Mouse (Mus musculus): ENCODE data around the gene Atg14.
"Not testable (repeated sequence)": the region's sequence is repeated elsewhere in the genome, so short reads cannot be mapped to it uniquely, and the experiment has no call there.

Atg14 gene

DNA sequence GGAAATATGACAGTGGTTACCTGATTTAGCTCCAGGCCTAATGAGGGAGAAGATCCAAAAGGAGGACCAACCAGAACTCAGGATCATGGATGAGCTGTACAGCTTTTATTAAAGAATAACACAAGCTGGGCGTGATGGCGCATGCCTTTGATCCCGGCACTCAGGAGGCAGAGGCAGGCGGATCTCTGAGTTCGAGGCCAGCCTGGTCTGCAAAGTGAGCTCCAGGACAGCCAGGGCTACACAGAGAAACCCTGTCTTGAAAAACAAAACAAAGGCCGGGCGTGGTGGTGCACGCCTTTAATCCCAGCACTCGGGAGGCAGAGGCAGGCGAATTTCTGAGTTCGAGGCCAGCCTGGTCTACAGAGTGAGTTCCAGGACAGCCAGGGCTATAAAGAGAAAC is at the start of gene Atg14:
Gene Atg14 (minus strand): TSS at position 101 of the 400 bp plus-strand sequence.
- not testable (repeated sequence) for DNase-seq (ENCODE audit: low read depth, low spot score)

GRCm38 (mm10) chr14:47618891-47619290 is 48.4 kb upstream of the Atg14 start:
- peak; percentile 57 for DNase-seq (ENCODE audit: low read depth, low spot score)

DNA sequence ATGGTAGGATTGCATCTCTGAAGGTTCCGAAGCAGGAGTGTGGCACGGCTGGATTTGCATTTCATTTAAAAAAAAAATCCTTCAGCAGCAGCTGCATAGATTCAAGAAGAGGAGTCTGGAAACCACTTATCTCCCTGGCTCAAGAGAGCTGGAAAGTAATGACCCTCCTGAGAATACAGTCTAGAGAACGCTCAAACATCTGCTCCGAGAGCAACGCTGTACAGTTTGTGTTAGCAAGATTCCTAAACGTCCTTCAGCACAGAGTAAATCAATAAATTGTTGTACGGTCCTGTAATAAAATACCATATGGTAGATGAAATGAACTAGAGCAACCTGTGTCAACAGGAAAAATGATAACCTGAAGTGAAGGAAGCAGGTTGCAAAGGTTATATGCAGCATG is 42.8 kb upstream of the Atg14 start:
- no peak for DNase-seq (ENCODE audit: low read depth, low spot score)

DNA sequence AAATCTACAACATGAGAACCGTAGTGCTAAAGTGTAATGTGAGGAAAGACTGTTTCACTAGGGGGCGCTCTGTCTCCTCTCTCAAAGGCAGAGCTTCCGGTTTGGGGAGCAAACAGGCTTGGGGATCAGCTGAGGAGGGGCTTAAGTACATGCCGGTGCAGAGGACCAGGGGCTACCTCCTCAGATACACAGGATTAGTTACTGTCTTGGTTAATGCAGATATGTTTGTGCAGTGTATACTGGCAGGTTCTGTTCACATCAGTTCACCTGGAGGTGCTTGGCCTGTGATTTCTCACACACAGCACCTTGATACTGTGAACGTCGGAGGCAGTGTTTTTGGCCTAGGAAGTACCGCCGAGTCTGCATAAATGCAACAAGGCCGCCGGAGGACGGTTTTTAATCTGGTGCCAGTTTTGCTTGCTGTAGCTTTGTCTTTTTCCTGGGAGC is 27.5 kb upstream of the Atg14 start:
- peak; percentile 91 for DNase-seq (ENCODE audit: low read depth, low spot score)

- DNase-seq (ENCODE audit: low read depth, low spot score): no peak
Measured at GRCm38 (mm10) chr14:47594426-47595103, 24.1 kb upstream of the Atg14 start.

- DNase-seq (ENCODE audit: low read depth, low spot score): no peak
Measured at GRCm38 (mm10) chr14:47590391-47590975, 20.0 kb upstream of the Atg14 start.

- DNase-seq (ENCODE audit: low read depth, low spot score): no peak
Measured at GRCm38 (mm10) chr14:47589444-47589843, 19.0 kb upstream of the Atg14 start.

DNA sequence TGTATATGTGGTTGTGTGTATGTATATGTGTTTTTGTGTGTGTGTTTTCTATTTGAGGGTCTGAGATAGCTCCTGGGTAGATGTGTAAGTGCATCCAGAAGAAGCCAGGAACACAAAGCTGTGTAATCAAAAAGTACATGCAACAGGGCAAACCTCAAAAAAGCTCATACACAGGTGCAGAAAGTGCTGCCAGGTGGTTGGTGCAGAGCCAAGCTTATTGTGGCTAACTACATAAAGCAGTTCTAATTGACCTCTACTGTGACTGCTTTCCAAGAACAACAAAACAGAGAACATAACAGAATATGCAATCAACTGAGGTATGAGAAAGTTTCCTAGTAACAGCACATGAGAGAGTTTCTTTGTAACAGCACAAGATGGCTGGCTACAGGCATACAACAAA is 13.9 kb upstream of the Atg14 start:
- DNase-seq (ENCODE audit: low read depth, low spot score): no peak

- DNase-seq (ENCODE audit: low read depth, low spot score): no peak
Measured at GRCm38 (mm10) chr14:47581681-47582080, 11.2 kb upstream of the Atg14 start.

GRCm38 (mm10) chr14:47581280-47581679 is 10.8 kb upstream of the Atg14 start:
- no peak for DNase-seq (ENCODE audit: low read depth, low spot score)

- DNase-seq (ENCODE audit: low read depth, low spot score): no peak
Measured at GRCm38 (mm10) chr14:47578086-47578485, 7.6 kb upstream of the Atg14 start.

DNA sequence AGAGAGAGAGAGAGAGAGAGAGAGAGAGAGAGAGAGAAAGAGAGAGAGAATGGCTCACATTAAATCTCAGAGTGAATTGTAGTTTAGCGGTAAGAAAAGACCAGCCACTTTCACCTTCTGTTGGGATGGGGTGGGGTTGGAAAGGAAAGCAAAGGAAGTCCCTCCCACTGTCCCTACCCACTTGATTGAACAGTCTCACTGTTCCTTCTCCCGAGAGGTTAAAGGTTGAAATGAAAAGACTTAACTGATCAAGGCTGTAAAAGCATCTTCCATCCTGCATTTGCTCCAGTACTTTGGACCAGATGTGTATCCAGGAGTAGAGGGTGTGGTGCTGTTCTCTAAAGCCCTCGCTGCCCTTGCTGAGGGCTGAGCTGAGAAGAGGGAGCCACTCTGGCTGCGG is 6.2 kb upstream of the Atg14 start:
- DNase-seq (ENCODE audit: low read depth, low spot score): peak; percentile 76

DNA sequence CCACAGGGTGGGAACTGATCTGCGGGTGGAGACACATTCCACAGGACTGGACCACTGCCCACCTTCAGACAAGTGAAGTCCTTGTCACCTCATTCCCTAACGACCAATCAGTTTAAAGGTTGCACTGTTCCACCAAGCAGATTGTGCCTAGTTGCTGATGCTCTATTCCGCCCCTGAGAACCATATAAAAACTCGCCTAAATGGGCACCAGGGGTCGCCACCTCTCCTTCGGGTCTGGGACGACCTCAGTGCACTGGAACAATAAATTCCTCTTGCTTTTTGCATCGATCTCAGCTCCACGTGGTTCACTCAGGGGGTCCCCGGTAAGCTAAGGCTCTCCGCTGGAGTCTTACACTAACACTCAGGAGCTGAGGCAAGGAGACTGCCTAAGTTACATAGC is 4.3 kb upstream of the Atg14 start:
- DNase-seq (ENCODE audit: low read depth, low spot score): peak; percentile 93

- peak; percentile 100 for DNase-seq (ENCODE audit: low read depth, low spot score)
Measured at GRCm38 (mm10) chr14:47572707-47573106, 2.3 kb upstream of the Atg14 start.

GRCm38 (mm10) chr14:47567962-47568652 is 2.3 kb downstream of the Atg14 start:
- DNase-seq (ENCODE audit: low read depth, low spot score): peak; percentile 98

DNA sequence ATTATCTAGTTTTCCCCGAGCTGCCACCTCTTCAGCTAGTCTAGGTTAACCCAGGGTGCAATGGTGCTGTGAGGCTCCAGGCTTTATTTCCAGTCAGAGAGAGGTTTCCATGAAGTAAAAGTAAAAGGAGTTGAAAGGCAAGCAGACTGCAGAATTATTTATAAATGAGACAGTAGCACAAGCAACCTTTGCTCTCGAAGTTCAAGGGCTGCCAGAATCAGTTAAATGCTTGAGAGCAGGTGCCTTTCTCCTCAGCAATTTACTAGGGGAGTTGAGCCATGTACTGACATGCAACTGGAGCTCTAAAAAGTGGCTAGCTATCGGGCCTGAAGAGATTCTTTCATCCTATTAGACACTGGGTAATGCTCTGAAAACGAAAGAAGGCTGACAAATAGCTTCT is 7.3 kb downstream of the Atg14 start:
- no peak for DNase-seq (ENCODE audit: low read depth, low spot score)

DNA sequence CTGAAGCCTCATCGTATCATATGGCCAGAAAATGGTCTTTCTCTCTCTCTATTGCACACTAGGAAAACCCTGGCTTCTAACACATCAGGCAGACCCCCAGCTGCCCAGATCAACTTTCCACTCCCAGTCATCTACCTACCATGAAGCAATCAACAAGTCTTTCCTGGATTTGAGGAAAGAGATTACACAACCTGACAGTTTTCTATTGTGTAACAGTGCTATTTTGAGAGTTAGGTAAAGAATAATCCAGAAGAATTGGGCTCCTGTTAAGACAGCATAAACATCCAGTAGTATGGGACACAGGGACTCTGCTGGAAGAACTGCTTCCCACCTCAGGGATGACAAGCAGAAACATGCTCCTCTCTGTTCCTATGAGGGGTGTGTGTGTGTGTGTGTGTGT is 7.9 kb downstream of the Atg14 start:
- DNase-seq (ENCODE audit: low read depth, low spot score): no peak

DNA sequence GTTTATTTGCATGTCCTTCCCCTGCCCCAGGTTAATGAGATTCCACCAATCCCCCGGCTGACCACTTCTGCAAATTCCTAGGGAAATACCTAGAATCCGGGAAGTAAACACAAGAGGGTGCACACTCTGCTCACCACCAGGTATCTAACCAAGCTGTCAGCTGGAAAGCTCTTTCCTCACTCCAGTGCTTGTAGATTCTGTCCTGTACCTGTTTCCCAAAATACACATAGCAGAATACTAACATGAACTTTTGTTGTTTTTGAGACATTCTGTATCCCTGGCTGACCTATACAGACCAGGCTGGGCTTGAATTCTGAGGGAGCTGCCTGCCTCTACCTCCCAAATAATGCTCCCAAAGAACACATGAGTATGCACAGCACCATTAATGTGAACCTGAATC is 9.7 kb downstream of the Atg14 start:
- DNase-seq (ENCODE audit: low read depth, low spot score): no peak

DNA sequence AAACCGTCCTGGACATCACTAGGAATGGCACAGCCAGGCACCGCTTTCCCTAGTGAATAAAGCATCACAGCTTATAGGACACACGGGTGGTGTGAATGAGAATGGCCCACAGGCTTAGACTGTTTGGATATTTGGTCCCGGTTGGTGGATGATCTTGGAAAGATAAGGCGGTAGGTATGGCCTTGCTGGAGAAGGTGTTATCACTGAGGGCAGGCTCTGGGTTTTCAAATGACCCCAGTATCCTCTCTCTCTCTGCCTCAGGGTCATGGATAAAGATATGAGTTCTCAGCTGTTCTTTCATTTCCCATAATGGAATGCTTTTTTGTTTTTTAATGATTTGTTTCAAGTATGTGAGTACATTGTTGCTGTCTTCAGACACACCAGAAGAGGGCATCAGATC is 15.2 kb downstream of the Atg14 start:
- no peak for DNase-seq (ENCODE audit: low read depth, low spot score)

DNA sequence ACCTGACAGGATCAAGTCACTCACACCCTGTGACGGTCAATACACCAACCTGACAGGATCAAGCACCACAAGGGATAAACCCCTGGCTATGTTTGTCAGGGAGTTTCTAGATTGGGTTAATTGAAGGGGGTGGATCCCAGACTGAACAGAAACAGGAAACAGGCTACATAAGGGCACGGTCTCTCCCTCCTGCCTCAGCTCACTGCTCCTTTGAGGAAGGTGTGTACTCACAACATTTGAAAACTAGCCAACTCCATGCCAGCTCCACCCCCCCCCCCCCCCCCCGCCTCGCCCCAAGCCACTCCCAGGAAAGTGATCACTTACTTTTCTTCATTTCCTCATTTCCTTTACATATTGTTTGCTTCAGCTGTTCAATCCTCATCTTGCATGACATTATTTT is 16.2 kb downstream of the Atg14 start:
- DNase-seq (ENCODE audit: low read depth, low spot score): no peak

DNA sequence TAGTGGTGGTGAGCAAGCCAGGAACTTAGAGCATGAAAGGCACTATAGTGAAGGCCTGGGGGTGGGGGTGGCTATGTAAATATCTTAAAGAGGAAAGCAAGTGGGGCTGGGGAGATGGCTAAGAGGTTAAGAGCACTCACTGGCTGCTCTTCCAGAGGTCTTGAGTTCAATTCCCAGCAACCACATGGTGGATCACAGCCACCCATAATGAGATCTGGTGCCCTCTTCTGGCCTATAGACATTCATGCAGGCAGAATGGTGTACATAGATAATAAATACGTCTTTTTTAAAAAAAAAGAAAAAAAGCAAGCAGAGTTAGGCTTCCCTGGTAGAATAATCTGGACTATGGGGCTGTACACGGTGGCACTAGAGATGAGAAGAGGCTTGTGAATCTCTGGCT is 17.1 kb downstream of the Atg14 start:
- peak; percentile 53 for DNase-seq (ENCODE audit: low read depth, low spot score)

DNA sequence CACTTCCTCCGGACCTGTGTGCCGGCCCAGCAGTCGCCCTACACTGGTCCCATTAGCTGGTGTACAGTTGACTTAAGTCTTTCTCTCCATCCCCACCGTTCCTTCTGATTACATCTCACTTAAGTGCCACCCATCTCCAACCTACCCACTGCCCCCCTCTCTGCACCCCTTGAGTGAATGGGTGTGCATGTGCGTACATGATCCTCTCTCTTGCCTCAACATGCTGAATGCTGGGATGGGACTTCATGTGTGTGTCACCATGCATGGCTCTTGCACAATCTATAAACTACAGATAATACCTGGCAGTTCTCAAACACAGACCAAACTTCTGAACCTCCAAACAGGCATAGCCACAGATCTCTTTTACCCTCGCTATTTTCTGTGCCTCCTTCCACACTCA is 18.8 kb downstream of the Atg14 start:
- no peak for DNase-seq (ENCODE audit: low read depth, low spot score)

GRCm38 (mm10) chr14:47544877-47545276 is 25.6 kb downstream of the Atg14 start:
- no peak for DNase-seq (ENCODE audit: low read depth, low spot score)
